Mouse (Mus musculus) embryo, embryonic 11.5 days (tissue): Measurements from ENCODE around the gene Plcb2.

Experiments used
- DNase-seq: peaks from one replicate; pipeline ENCODE4 v3.0.0-alpha.2; 2012; ENCODE audit warnings: low read depth, low spot score

Gene Plcb2

DNA sequence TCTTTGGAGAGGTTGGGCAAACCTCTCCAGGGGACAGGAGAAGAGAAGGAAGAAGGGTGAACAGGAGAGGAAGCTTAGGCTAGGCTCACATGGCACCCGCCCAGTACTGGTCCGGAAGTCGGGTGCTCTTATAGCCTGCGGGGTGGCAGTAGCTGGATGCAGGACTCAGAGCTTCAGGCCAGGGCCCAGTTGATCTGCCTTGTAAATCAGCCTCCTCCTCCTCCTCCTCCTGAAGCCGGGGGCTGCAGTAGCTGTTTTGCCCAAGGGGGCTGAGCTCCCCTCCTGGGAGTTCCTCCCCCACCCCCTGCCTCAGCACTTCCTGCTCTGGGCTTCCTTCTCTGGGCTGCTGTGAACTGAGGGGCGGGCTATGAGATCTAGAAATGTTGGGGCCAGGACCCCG is at the start of gene Plcb2:
Gene Plcb2, minus strand, starts transcription at position 102 of the 400 bp plus-strand sequence.
- no peak for DNase-seq

DNA sequence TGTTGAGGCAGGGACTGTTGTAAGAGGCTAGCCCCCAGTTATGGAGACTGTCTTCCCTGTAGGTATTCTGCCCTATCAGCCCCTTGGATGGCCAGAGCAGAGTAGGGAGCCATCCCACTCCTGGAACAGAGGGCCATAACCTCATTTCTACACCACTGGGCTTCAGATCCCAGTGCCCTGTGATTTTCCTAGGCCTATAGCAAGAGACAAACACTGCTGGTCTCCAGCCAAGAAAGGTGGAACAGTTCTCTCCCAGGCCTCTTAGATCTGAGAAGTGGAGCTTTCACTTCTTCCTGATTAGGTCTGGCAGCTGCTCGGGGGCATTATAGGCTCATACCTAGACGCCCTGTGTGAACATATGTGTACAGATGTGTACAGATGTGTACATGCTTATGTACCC is 48.1 kb upstream of the Plcb2 start:
- no peak for DNase-seq

DNA sequence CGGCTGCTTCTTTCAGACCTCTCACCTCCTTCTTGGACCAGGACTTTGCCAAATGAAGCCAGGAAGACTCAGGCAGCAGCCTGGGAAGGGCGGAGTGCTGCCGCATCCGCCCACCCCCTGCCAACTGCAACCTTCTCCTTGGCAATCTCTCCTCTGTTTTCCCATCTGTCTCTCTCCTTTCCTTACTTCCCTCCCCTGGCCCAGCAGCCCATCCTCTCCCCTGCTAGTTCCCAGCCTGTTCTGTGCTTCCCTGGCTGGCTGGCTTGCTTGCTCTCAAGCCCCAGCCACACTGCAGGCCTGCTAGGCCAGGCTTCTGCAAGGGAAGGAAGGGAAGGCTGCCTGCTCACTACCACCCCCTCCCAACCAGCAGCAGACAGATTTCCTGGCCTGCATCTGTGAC is 47.6 kb upstream of the Plcb2 start:
- DNase-seq = no peak

DNA sequence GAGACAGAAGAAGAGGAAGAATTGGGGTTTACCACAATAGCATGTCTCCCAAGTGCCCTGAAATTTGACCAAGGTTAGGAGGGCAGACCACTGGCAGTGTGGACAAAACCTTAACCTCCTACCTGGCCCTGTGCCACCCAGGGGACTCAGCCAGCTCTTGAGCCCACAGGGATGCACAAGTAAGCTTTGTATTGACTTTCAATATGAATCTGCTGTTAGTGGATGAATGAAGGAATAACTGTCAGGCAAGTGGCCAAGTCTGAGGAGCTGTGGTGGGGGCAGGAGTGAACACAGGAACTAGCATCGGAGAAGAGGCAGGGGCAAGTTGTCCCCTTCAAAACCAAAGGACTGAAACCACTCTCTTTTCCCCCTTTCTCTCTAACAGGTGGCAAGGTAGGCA is 47.2 kb upstream of the Plcb2 start:
- no peak for DNase-seq

DNA sequence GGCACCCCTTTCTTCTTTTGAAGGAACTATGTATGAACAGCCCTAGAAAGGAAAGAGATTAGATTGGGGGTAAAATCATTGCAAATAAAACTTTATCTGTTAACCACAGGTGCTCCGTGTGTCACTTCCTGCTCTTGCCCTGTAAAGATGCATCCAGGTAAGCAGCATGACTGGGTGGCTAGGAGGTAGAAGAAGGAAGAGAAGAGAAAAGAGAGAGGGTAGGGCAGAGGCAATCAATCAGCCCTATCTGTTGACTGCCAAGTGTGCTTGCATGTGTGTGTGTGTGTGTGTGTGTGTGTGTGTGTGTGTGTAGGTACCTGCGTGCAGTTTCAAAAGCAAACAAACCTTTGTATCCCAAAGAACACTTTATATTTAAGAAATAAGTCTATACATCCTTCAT is 46.3 kb upstream of the Plcb2 start:
- no peak for DNase-seq

DNA sequence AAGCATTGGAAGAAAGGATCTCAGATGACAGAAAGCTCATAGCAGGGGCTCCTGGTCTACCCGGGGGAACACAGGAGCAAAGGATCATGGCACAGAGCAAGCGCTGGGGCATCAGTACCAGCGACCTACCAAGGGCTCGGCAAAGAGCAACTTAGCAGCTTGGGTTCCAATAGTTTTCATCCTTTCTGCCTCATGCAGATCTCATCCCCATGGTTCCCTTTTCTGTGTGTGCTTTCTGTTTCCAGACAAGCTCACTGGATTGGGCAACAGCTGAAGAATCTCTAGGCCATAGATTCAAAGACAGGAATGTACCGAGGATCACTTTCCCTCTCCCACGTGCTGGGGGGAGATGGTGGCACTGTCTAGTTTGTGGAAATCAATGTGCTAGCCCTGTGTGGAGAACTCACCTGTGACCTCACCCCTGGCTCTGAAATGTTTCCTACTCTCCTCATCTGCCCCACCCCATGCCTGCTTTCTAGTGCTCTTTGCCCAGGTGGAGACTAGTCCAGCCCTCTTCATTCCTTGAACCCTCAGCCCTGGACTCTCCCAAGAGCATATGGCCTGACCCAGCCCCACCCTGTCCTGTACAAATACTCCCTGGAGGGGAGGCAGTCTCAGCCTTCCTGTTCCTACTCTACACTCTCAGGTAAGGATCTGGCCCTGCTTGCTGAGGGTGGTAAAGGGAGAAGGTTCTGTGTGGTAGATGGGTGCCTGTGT is 44.1 kb upstream of the Plcb2 start, which contains the start of gene Phgr1:
Gene Phgr1, plus strand, starts transcription at position 612 of the 717 bp plus-strand sequence.
- no peak for DNase-seq

DNA sequence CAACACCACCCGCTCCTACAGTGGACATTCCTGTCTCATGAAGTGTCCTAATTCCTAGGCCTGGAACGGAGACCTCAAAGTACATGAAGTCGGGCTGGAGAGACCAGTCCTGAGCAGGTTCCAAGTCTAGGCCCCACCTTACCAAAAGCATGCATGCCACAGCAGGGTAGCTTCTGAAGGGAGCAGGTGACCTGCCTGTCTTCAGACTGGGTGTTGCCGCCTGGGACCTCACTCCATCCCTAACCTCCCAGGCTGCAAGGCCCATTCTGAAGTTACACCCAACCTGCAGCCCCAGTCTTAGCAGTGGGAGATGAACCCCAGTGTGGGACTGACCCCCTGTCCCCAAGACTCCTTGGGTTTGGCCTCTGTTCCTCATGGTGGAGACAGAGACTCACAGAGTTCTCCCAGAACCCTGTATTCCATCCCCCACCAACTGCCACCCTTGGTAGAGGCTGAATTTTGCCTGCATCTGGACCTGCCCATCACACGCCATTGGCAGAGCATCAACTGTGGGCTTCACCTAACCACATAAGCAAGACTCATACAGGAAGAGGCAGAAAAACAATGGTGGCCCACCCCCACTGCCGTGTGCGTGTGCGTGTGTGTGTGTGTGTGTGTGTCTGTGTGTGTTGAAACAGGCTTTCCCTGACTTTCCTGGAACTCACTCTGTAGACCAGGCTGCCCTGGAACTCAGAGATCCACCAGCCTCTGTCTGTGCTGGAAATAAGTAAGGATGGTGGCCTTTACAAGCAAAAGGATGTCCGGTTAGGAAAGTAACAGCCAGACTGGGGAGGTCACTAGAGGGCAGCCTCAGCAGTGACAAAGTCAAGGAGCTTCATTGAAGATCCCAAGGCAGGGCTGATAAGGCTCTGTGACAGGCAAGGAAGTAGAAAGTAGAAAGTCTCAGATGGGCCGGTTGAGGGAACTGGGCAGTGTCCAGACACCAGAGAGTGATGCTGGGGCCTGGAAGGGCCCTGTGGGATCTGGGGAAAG is 38.1 kb upstream of the Plcb2 start:
- no peak for DNase-seq

DNA sequence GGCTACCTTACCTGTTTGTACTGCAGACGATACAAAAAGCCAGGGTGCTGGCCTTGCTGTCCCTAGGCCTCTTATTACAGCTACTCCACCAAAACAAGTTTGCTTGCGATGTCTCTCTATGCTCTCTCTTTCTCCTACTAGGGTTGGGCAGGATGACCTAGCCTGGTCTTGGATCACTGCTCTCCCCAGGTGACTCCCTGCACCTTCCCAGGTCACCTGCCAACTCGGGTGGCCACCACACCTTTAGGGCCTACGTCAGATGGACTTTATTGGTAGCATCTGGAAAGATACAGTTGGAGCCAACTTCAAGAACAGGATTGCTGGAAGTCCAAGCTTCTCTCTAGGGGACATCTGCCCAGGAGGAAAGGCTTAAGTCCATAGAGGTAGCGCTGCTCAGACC is 36.6 kb upstream of the Plcb2 start:
- no peak for DNase-seq

DNA sequence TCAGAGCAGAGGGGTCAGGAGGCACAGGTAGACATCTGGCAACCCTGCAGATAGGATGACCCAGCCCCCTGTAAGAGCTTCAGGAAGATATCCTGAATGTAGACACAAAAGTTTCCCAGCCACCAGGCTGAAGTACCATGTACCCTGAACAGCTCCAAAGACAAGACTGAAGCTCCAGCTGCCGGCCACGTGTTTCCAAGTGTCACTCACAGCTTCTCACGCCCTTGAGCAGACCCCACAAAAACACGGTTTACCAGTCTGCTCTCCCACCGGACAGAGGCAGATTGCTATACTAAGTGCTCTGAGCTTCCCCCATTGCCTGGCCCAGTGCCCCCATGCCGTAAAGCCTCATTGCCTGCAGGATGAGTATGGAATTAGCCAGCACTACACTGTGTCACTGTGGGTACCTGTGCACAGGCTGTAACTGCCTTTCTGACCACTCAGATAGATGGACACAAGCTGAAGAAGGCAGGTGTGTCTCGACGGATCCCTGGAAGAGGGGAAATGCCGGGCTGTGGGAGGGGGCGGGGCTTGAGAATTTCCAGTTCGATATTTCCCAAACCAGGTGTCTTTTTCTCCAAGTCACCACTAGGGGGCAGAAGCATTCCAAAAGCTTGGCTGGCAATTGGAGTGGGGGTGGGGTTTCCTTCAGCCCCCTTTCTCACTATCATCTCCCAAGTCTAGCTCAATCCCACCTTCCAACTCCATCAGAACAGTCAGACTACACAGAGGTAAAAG is 36.0 kb upstream of the Plcb2 start:
- DNase-seq = no peak

DNA sequence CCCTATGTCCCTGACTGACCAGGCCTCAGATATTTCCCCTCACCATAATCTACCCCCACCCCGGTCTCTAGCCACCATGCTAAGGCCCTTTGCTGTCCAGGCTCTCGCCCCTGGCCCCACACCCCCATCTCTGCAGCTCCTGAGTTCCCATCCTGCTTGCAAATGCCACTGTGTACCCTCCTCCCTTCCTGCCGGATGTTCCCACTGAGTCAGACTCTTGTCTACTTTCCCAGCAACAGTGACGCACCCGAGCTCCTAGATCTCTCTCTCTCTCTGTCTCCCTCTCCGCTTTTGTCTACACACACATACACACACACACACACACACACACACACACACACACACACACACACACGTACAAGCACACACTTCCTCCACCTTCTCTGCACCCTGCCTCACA is 35.2 kb upstream of the Plcb2 start:
- no peak for DNase-seq

DNA sequence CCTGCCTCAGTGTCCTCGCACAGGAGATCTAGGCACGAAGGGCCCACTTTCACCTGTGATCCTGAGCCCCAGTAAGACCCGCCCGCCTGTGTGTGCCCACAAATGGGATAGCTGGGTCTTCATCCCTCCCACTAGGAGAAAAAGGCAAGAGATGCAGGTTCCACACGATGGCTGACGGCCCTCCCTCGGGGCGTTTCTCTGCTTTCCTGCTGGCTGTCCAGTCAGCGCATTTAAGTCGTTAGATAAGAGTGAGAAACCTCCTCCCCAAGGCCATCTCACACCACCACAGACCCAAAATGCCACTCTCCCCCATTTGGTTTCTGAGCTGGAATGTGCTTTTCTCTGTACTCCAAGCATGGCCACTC is 34.5 kb upstream of the Plcb2 start:
- DNase-seq = no peak

DNA sequence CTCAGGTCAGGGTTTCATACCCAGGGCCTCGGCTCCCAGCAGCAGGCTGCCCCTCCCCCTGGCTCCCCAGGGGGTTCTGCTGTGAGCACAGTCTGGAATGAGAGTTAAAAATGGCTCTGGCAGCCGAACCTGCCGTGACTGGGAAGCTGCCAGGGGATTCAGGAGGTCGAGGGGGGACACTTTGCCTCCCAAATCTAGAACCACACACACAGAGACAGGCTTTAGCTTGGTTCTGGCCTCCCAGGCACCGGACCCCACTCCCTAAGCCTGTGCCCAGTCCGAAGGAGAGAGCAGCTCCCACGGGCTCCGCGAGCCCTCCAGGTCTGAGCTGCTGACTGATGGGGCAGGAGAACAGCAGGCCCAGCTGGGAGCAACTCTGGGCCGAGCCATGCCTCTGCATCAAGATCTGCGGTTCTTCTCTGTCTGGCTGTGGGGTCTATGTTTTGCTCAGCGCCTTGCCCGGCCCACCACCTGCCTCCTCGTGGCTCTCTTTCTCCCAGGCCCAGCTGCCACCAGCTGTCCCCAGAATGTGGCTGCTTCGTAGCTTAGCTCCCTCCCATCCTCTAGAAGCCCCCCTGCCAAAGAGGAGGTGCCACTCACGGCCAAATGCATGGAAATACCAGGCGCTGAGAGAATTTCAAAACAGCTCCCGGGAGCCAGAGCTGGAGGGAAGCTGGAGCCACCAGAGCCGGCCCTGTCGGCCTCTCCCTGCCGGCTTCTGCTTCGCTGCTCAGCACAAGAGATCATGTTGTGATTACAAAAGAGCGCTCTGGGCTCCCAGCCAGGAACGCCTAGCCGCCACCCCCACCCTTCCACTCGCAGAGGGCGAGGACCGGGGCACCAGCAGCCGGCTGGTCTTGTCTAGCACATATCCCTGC is 33.9 kb upstream of the Plcb2 start, which contains the start of gene Ccdc9b:
Gene Ccdc9b, minus strand, starts transcription at position 756 of the 878 bp plus-strand sequence.
- no peak for DNase-seq

DNA sequence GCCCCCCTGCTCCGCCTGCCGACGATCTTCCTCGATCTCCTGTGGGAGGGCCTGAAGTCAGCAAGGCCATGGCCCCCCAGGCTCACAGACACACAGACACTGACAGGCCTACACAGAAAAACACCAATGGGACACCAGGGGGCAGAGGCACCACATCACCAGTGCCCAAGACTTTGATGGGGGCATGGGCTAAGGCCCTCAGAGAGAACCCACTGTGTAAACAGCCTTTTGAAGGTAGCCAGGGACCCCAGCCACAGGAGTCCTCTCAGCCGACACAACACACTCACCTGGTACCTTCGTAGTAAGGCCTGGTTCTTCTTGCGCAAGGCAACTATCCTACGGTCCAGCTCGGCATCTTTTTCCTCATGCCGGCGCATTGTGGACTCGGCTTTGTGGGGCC is 33.1 kb upstream of the Plcb2 start:
- no peak for DNase-seq

DNA sequence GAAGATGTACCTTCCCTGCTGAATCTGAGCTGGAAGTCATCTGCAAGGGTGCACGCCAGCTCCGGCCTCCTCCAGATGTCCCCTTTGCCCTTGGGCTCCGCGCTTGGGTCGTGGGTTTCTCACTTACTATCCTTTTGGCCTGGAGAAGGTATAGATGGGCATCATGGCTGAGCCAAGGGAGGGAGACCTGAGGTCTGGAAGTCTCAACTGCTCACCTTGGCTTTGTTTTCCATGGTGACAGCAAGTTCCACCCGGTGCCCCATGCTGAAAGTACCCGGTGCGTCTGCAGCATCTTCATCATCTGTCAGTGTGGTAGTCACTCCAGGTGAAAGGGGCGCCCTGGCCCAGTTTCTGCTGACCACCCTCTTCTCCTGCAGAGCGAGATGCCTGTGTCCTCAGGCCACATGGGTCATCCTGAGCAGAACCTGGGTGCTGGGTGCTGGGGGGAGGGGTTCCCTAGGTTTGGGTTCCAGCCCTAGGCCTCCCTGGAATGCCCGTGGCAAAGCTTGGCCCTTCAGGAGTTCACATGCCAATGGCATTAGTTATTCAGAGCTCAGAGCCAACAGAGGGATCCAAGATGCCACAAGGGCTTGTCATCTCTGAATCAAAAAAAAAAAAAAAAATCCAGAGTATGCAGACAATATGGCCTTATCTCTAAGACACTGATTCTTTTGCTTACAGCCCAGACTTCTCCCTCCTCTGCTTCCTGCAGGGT is 32.2 kb upstream of the Plcb2 start:
- no peak for DNase-seq

DNA sequence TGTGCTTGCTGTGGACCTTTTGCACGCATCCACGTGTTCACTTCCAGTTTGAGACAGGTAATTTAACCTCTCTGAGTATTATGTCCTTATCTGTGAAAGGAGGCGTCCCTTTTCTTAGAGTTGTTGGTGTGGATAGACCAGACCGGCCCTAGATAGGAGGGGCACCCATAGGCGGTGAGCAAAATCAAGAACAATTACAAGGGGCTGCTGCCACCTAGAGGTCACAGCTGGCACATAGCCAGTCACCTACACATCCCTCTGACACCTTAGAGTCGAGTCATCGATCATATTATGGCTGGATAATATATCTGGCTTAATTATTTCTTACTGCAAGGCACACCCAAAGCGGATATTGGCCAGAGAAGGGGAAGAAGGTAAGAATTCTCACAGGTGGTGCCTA is 31.6 kb upstream of the Plcb2 start:
- DNase-seq = no peak

DNA sequence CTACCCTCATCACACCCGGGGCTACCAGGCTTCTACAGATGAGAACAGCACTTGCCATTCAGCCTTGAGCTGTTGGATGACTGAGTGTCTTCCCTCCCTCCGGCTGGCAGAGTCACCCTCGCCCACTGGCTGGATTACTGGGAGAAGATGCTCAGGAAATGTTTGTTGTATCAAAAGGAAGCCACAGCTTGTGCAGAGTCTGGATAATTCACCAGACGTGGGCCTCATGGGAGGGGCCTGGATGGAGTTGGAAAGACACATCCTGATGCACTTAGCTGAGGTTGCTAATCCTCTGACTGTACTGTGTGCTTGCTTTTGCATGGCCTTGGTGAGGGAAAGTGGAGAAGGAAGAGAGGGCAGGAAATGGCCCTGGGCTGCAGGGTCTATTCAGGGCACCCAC is 27.9 kb upstream of the Plcb2 start:
- no peak for DNase-seq

DNA sequence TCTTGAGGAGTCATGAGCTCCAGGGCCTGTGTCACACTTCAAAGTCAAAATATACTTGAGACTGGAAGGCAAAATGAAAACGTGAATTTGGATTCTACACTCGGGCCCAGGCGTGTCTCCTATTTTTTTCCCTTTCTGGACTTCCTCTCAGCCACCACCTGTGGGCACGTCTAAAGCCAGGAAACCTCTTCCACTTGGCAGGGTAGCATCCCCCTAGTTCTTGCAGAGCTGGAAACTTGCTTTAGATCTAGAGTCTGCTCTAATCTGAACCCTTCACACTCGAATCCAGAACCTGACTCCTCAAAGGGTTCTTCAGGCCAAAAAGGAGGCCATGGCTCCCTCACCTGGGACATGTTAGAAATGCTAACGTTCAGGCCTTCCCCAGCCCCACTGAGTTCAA is 27.2 kb upstream of the Plcb2 start:
- no peak for DNase-seq

DNA sequence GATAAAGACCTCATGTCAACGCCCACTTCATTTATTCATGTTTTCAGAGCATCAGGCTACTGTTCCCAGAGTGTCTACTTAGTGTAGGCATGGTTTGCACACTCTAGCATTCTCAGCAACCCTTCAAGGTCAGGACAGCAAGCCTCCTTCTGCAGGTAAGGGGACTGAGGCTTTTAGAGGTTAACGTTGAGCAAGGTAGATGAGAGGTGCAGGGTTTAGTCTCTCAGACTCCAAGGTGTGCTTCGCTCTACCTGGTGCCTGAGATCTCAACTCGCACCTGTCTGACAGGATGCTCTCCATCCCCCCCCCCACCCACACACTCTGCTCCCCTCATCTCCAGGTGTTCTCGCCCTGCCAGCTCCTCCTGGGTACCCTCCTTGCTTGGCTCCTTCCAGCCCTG is 25.9 kb upstream of the Plcb2 start:
- no peak for DNase-seq

DNA sequence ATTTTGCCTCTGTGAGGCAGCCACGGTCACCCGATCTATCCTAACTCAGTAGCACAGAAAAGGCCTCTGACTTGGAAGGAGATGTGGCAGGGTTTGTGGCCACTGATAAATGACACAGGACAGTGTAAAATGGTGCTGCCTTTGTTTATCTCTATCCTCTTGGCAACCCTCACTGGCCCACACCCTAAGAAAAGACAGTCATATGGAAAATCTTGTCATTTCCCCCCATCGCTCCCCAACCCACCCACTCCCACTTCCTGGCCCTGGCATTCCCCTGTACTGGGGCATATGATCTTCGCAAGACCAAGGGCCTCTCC is 24.5 kb upstream of the Plcb2 start:
- no peak for DNase-seq

DNA sequence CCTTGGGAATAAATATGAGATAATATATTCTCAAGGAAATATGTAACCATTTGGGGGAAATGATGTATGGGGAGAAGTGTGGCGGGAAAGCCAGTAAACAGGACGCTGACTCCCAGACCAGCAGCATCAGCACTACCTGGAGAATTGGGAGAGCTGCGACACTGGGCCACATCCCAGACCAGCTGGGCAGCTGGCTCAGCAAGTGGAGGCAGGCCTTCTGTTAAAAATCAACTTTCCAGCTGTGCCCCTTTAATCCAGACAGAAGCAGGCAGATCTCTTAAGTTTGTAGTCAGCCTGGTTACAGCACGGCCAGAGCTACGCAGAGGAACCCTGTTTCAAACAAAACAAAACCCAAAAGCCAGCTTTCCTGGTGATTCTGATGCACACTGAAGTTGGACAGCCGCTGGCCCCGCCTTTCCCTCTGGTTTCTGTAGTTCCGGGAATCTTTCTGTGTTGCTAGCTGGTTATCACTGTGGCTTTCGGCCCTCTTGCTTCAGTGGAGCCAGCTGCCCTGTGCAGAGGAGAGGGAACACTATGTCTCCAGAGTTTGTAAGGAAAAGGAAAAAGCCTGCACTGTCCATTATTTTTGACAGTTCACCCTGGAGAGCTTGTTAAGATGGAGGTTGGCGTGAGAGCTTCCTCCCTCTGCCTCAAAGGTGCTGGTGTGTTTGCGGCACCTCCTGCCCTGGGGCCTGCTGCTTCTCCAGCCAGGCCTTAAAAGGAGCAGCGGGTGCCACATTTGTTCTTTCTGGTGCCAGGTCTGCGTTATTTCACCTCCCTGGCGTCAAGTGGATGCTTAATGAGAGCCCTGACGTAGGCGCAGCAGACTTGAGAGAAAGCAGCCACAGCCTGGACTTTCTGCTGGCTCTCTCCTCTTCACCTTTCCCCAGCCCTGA is 23.9 kb upstream of the Plcb2 start:
- DNase-seq = no peak
